In the genomic region with DNA sequence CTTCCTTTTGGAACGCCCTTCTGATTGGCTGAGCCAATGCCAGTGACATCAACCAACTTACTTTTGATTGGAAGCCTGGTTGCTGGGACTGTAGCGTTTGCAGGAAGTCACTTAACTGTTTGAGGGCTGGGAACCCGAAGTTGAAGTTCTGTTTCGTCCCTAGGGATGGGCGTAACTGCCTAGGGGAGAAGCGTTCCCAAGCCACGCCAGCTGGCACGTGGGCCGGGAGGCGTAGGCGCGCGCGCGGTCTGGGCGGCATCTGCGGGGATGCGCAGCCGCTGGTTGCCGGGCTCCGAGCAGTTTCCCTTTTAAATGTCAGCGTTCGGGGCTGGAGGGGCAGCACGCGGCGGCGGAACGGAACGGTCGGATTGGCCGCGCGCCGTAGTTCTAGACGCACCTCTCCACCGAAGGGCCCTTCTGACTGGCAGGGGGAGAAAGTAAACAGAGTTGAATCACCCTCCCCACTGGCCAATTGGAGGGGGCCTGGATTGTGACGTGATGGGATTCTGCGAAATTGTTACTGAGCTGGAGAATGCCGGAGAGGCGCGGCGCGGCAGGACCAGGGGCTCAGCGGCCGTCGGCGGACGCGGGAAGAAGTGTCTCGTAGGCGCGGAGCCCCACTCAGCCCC, we compare ENCODE assay signal across 8 mouse cellular contexts. TPM values are rescaled to one million over a fixed set of nuclear protein-coding genes. Genes with fewer than 3 reads are reported as not detected.
DNase-seq lines count a peak whose midpoint lies in the region; ATAC-seq and TF ChIP-seq lines count a peak whose summit lies in the region.

Klf9 (plus strand) TSS at position 538 of the 629 bp plus-strand sequence.

- DNase-seq in G1E (ENCODE audit: low spot score) = peak; percentile 99
- DNase-seq in cerebellum, adult 8-10 months = peak; percentile 92
- DNase-seq in forebrain, postnatal 0 days = peak; percentile 94
- peak; percentile 95 to 97 for DNase-seq in heart, postnatal 36 days
- DNase-seq in layer of hippocampus, adult 2 months (ENCODE audit: low spot score in 2 of 2) = peak; percentile 98
- peak; percentile 96 for DNase-seq in lung, adult 2 months
- peak; percentile 94 for DNase-seq in testis, postnatal 14 days (ENCODE audit: low spot score)

- no peaks in the 10 kb centered on the region for H3K9me3 ChIP-seq in G1E (replicated peaks)
- no peaks in the 10 kb centered on the region for H3K9me3 ChIP-seq in forebrain, postnatal 0 days (ENCODE audit: low read length)
- H3K9me3 ChIP-seq in neural tube, embryonic 15.5 days (replicated peaks) = no peaks in the 10 kb centered on the region

- peak within 1 kb of the TSS; percentile 93 for H3K4me3 ChIP-seq in G1E (ENCODE audit: low read depth, low read length)
- peak within 1 kb of the TSS; percentile 63 for H3K4me3 ChIP-seq in forebrain, postnatal 0 days (ENCODE audit: low read depth, low read length)
- peak within 1 kb of the TSS; percentile 96 for H3K4me3 ChIP-seq in layer of hippocampus, adult 2 months
- peak within 1 kb of the TSS; percentile 84 for H3K4me3 ChIP-seq in lung, adult 2 months (replicated peaks; ENCODE audit: extremely low read depth, low read depth, low read length)
- H3K4me3 ChIP-seq in neural tube, embryonic 15.5 days (replicated peaks) = peak within 1 kb of the TSS; percentile 56

- ATAC-seq in G1E (ENCODE audit: extremely low read depth, insufficient number of reproducible peaks, low FRiP score, poor library complexity, severe bottlenecking) = peak; percentile 81
- ATAC-seq in forebrain, postnatal 0 days = peak; percentile 93
- peak; percentile 93 for ATAC-seq in neural tube, embryonic 15.5 days (ENCODE audit: low FRiP score)

- peak; percentile 99 for TF ChIP-seq POLR2A in lung, adult 2 months (IDR thresholded peaks at IDR 0.05; ENCODE audit: borderline replicate concordance, extremely low read depth, low read depth, low read length)

- no peak for TF ChIP-seq CTCF in G1E (IDR thresholded peaks at IDR 0.05; ENCODE audit: low read depth, low read length)
- TF ChIP-seq CTCF in forebrain, postnatal 0 days (IDR thresholded peaks at IDR 0.05; ENCODE audit: low read depth) = no peak
- TF ChIP-seq CTCF in layer of hippocampus, adult 2 months (conservative IDR thresholded peaks at IDR 0.05) = no peak
- TF ChIP-seq CTCF in lung, adult 2 months (IDR thresholded peaks at IDR 0.05; ENCODE audit: insufficient read depth, low read length) = no peak

- H3K36me3 ChIP-seq in G1E (replicated peaks) = peaks cover 20% of the 10 kb centered on the region
- H3K36me3 ChIP-seq in forebrain, postnatal 0 days (ENCODE audit: insufficient read depth) = no peaks in the 10 kb centered on the region
- no peaks in the 10 kb centered on the region for H3K36me3 ChIP-seq in neural tube, embryonic 15.5 days

- WGBS in forebrain, postnatal 0 days = 2% methylated on average over 52 of the region's 52 CpGs
- under 1% methylated on average over 52 of the region's 52 CpGs for WGBS in lung, adult 2 months
- under 1% methylated on average over 52 of the region's 52 CpGs for WGBS in neural tube, embryonic 15.5 days

- H3K27me3 ChIP-seq in G1E (ENCODE audit: insufficient read depth, low read length) = no peaks in the 10 kb centered on the region
- peaks cover 25% of the 10 kb centered on the region for H3K27me3 ChIP-seq in forebrain, postnatal 0 days (ENCODE audit: insufficient read depth, low read length)
- peaks cover 42% of the 10 kb centered on the region for H3K27me3 ChIP-seq in neural tube, embryonic 15.5 days (replicated peaks)

- peak within 1 kb of the TSS; percentile 96 for H3K4me2 ChIP-seq in forebrain, postnatal 0 days (ENCODE audit: low read depth)
- peak within 1 kb of the TSS; percentile 98 for H3K4me2 ChIP-seq in neural tube, embryonic 15.5 days

- peak within 1 kb of the TSS; percentile 70 for H3K9ac ChIP-seq in forebrain, postnatal 0 days
- H3K9ac ChIP-seq in neural tube, embryonic 15.5 days (replicated peaks) = peak within 1 kb of the TSS; percentile 53

- peak within 1 kb of the TSS; percentile 86 for H3K27ac ChIP-seq in forebrain, postnatal 0 days (ENCODE audit: low read depth, low read length)
- H3K27ac ChIP-seq in layer of hippocampus, adult 2 months = peak within 1 kb of the TSS; percentile 100
- H3K27ac ChIP-seq in neural tube, embryonic 15.5 days (replicated peaks) = peak within 1 kb of the TSS; percentile 81

- intact Hi-C loops in heart, postnatal 36 days (cut with DNase I) = no loop called here

- peaks cover 51% of the 10 kb centered on the region for H3K4me1 ChIP-seq in G1E (ENCODE audit: insufficient read depth, low read depth, low read length)
- H3K4me1 ChIP-seq in forebrain, postnatal 0 days (ENCODE audit: insufficient read depth) = peaks cover 8% of the 10 kb centered on the region
- H3K4me1 ChIP-seq in lung, adult 2 months (ENCODE audit: control insufficient read depth, insufficient read depth, low read length) = peaks cover 16% of the 10 kb centered on the region
- H3K4me1 ChIP-seq in neural tube, embryonic 15.5 days = peaks cover 29% of the 10 kb centered on the region

RNA-seq across cellular contexts. Expression of gene Klf9, which starts in this region (rescaled TPM):
- 70.7 and 71.1 TPM in 2 replicates for total RNA-seq in G1E (2014; fragmentation: Nextera tagmentation)
- total RNA-seq in G1E (2017) = 28.7 and 32.4 TPM in 2 replicates
- 21.1 and 21.2 TPM in 2 replicates for polyA plus RNA-seq in G1E (2012)
- 22.5 and 25.9 TPM in 2 replicates for total RNA-seq in forebrain, postnatal 0 days (2014; rRNA removed)
- polyA plus RNA-seq in forebrain, postnatal 0 days (2015; fragmentation: Nextera tagmentation; extraction: Ambion mirVana) = 10.2 and 11.4 TPM in 2 replicates
- 100 to 1,000 TPM; 135 to 146 TPM for total RNA-seq in heart, postnatal 36 days (2021)
- 100 to 1,000 TPM; 176 to 178 TPM for total RNA-seq in layer of hippocampus, adult 2 months (2021)
- polyA plus RNA-seq in lung, adult 2 months (2012; rRNA removed) = 46.9 and 97.8 TPM in 2 replicates
- polyA plus RNA-seq in neural tube, embryonic 15.5 days (2015; fragmentation: Nextera tagmentation; extraction: Ambion mirVana) = 5.0 and 5.3 TPM in 2 replicates

Comparison
In these comparisons a context has a peak if more than half of its experiments do, and no peak if none do; other contexts are left out.
1. Peak in every context shown above with its lines: DNase-seq, ATAC-seq, H3K4me3 ChIP-seq and H3K27ac ChIP-seq.